Mouse (Mus musculus) left cerebral cortex, adult 9 months (tissue): Measurements from ENCODE around the gene Ube2z.

Experiments used
- DNase-seq, 2 experiments: peaks; one replicate each; pipeline ENCODE4 v3.0.0; 2022; ENCODE audit warnings: low spot score in 2 of 2

The Ube2z gene

DNA sequence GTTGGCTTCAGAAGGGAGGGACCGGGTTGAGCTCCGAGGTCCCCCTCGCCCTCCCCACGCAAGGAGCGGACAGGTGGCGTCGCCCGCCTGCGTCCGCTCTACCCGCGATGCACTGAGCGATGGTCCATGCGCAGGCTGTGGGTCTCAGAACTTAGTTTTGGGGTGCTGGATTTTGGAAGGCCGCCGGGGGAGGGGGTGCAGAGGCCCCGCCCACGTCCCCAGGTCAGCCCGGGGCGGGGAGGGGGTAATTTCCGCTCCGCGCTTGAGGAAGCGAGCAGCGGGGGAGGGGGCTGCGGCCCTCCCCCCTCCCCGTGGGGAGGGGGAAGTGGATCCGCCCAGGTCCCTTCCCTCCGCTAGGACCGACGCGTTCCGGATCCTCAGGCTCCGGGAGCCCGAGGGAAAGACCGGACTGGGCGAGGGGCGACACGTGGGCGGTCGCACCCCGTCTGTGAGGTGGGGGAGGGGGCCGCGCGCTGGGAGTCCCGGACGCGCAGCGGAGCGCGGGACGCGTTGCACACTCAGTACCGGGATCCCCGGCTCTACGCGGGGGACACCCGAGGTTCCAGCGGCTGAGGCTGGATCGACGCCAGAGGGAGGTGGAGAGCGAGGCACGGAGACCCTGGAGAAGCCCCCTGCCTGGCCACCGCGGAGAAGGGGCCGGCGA lies 58.2 kb downstream of the Ube2z start:
- no peak for DNase-seq

DNA sequence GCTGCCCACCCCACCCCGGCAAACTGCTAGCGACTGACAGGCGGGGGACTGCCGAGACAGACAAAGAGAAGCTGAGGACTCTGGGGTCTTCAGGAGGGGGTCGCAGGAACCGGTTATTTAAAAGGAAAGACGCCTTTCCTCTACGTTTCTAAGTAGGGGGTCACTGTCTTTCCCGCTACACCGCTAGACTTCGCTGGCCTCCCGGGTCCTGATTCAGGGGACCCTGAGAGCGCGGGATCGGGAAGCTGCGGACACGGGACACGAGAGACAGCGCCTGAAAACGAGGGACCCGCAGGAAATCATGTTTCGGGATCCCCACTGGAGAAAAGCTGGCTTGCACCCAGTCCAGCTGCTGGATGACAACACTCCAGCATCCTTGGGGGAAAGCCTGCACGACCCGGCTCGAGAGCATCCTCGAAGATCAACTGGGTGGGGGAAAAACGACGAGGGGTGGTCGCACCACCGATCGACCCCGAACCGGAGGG lies 58.8 kb downstream of the Ube2z start:
- no peak for DNase-seq

GRCm38 (mm10) chr11:96005403-96006271 lies 59.6 kb downstream of the Ube2z start, which contains the start of gene Igf2bp1:
Igf2bp1 (minus strand) TSS chr11:96005940.
- DNase-seq: no peak

- DNase-seq: no peak
Observed at GRCm38 (mm10) chr11:96004793-96005402, 60.3 kb downstream of the Ube2z start.

DNA sequence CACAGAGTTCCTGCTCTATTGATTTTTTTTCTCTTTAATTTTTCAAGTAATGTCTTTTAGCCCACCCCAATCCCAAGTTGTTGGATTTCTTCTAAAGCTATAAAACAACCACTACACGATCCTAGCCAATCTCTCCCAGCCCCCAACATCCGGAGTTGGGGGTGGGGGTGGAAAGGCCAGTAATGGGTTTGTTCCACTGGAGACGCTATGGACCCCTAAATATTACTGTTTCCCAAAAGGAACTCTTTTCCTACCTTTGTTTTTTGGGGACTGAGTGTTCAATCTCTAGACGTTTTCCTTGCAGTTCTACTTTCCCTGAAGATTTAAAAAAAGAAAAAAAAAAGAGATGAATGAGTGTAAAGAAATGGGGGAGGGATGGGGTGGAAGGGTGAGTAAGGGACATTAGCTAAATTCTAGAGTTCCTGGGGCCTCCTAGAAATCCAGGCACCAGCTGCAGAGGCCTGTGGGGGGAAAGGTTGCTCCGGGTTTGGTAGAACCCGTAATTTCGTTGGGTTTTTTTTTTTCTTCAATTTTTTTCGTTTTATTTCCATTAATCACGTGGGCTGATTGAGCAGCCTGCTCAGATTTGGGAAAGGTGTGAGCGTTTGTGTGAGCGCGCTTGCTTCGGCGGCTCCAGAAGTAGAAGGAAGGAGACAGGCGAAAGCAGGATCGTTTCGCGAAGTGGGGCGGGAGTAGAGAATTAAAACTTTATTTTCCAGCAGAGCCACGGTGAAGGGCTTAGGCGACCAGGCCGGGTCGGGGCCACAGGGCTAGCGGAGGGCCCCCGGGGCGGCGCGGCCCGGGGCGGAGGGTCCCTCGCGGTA lies 61.0 kb downstream of the Ube2z start:
- DNase-seq: no peak

DNA sequence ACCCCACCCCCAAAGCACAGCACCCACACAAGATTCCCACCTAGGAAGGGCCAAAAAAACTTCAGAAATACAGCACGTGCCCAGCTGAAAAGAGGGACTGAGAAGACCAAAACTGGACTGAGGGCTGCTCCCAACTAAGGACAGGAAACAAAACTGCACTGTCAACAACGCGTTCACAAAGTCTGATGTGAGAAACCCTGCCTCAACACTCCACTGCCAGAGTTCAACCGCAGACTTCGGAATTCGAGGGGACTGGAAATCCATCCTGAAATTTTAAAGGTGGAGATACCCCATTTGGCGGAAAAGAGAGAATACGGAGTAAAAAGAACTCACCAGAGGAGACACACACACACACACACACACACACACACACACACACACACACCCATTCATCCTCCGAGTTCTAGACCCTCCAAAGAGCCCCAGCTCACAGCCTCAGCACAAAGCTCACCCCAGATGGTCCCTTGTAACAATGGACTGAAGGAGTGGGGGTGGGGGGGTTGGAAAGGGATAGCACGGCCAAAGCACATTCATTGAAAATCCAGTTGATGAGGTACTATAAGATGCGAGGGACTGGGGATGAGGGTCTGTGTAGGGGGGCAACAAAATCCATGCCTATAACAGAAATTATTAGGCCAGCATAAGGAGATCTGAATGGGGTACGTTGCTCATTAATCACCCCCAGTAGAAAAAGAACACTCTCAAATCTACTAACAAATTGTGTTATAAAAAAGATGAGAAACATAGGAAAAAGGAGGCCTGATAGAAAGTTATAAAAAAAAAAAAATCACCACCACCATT lies 61.9 kb downstream of the Ube2z start:
- DNase-seq: no peak
